Mouse (Mus musculus): ENCODE measurements around the gene Lpp.

DNA sequence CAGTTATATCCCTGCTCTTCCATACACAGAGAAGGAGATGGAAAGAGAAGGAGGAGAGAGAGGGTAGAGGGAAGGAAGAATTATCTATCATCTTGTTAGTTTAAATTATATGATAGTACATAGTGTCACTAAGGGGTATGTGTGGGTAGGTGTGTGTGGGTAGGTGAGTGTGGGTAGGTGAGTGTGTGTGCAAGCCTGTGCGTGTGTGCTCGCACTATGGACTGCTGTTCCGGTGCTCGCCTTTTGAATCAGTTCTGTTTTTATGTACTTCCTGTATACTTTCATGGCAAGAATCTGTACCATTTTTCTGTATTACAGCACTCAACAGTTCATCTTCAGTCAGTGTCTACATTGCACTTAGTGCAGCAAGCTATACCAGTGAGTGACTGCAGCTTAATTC, 85.5 kb downstream of the Lpp start:
- no peak for TF ChIP-seq CTCF (IDR thresholded peaks at IDR 0.05; ENCODE audit: low read depth, low read length)
- TF ChIP-seq GATA1 (IDR thresholded peaks at IDR 0.05; ENCODE audit: borderline replicate concordance, low read length): no peak
- TF ChIP-seq TAL1 (conservative IDR thresholded peaks at IDR 0.05; ENCODE audit: low read depth, low read length): no peak
- no peak for TF ChIP-seq POLR2AphosphoS5 (IDR thresholded peaks at IDR 0.05; ENCODE audit: insufficient replicate concordance, low read depth, low read length)
- TF ChIP-seq GATA2 (IDR thresholded peaks at IDR 0.05; ENCODE audit: borderline replicate concordance, low read depth, low read length): no peak
